Mouse (Mus musculus) heart, embryonic 16.5 days (tissue): Measurements from ENCODE around the gene St8sia1. TPM values are rescaled to one million over a fixed set of nuclear protein-coding genes. Genes with fewer than 3 reads are reported as not detected.

Source experiments
- ATAC-seq: fragments of 200-750 bp; cut with Nextera tagmentation; replicated peaks from 2 replicates; pipeline ENCODE4 v1.8.0; 2017; ENCODE audit warnings: moderate number of reproducible peaks; ENCODE audit not compliant: insufficient read depth, low FRiP score; ENCODE audit errors: extremely low read depth
- H3K27ac ChIP-seq: fragments of 300-500 bp; sonication (generic); 2 replicates; pipeline ENCODE4 v1.5.1; 2014; ENCODE audit warnings: mild to moderate bottlenecking, low read length, control low read depth, moderate library complexity
- H3K27me3 ChIP-seq: fragments of 300-500 bp; sonication (generic); 2 replicates; pipeline ENCODE4 v1.6.1; 2014; ENCODE audit warnings: low read length, mixed read lengths; ENCODE audit not compliant: control insufficient read depth, insufficient read depth
- H3K36me3 ChIP-seq: fragments of 300-500 bp; sonication (generic); 2 replicates; pipeline ENCODE4 v1.6.1; 2014; ENCODE audit not compliant: control insufficient read depth, insufficient read depth
- H3K4me1 ChIP-seq: fragments of 300-500 bp; sonication (generic); 2 replicates; pipeline ENCODE4 v1.6.1; 2014; ENCODE audit warnings: low read length, mixed read lengths; ENCODE audit not compliant: control insufficient read depth, insufficient read depth
- H3K4me2 ChIP-seq: fragments of 300-500 bp; sonication (generic); 2 replicates; pipeline ENCODE4 v1.6.1; 2014; ENCODE audit warnings: low read depth, mild to moderate bottlenecking, control low read depth, low read length
- H3K4me3 ChIP-seq: fragments of 300-500 bp; sonication (generic); 2 replicates; pipeline ENCODE4 v1.5.1; 2014; ENCODE audit warnings: mild to moderate bottlenecking, control low read depth, low read length
- H3K9ac ChIP-seq: fragments of 300-500 bp; sonication (generic); 2 replicates; pipeline ENCODE4 v1.6.1; 2014; ENCODE audit warnings: low read length, control low read depth
- H3K9me3 ChIP-seq: fragments of 300-500 bp; sonication (generic); replicated peaks from 2 replicates; pipeline ENCODE4 v1.6.1; 2016; ENCODE audit warnings: low read length; ENCODE audit not compliant: control insufficient read depth
- WGBS: fragments of 180-500 bp; shearing (Covaris S2); extraction: QIAGEN DNeasy Blood & Tissue Kit; methylation state at CpG from one replicate; pipeline ENCODE4 v1.1.7; 2014; 5-methylcytosine and 5-hydroxymethylcytosine counted together
- polyA plus RNA-seq: library from polyadenylated mRNA; unstranded; fragments of >200 nt; fragmentation: Nextera tagmentation; extraction: Ambion mirVana; gene quantifications from 2 replicates; pipeline ENCODE4 v1.2.1, GENCODE M21; 2015

St8sia1 gene
- polyA plus RNA-seq, 1 experiment from 2014 or later, result 2.0 TPM

DNA sequence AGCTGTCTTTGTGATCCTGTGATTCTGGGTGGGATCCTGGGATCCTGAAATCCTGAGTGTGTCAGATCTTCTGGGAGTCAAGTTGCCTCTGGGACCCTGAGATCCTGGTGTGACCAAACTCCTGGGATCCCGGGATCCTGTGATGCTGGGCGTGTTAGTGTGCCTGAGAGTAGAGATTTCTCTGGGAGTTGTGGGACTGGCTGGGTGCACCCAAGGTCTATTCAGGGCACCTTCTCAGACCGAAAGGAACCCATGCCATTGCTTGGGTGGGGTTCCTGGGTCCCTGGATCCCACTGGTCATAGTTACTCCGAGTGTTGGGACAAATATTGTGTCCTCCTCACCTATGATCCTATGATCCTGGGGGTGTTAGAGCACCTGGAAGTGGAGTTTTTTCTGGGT is 120.2 kb downstream of the St8sia1 start:
- no peak overlapping the region for H3K9ac ChIP-seq
- no peak overlapping the region for H3K4me2 ChIP-seq
- H3K4me3 ChIP-seq, result no peak overlapping the region
- H3K9me3 ChIP-seq, result no peaks in the 10 kb centered on the region
- H3K27ac ChIP-seq, result no peak overlapping the region
- H3K27me3 ChIP-seq, result no peaks in the 10 kb centered on the region
- H3K36me3 ChIP-seq, result no peaks in the 10 kb centered on the region
- WGBS, result 87% methylated on average over 4 of the region's 4 CpGs
- no peaks in the 10 kb centered on the region for H3K4me1 ChIP-seq
- no peak for ATAC-seq

DNA sequence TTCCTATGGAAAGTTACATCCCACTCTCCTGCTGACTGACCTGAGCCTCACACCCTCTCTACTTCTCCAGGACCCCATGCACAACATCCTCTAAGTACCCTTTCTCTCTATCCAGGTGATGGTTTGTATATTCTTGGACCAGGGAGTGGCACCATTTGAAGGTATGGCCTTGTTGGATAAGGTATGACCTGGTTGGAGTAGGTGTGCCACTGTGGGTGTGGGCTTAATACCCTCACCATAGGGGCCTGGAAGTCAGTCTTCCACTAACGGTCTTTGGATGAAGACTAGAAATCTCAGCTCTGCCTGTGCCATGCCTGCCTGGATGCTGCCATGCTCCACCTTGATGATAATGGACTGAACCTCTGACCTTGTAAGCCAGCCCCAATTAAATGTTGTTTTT is 125.8 kb downstream of the St8sia1 start:
- Histone ChIP-seq H3K27ac (no peak overlapping the region), H3K4me1 (no peaks in the 10 kb centered on the region), H3K36me3 (no peaks in the 10 kb centered on the region), H3K9me3 (no peaks in the 10 kb centered on the region), H3K4me2 (no peak overlapping the region), H3K4me3 (no peak overlapping the region), H3K9ac (no peak overlapping the region), H3K27me3 (no peaks in the 10 kb centered on the region)
- ATAC-seq, result no peak
- WGBS, result 92% methylated on average over 1 of the region's 1 CpGs

DNA sequence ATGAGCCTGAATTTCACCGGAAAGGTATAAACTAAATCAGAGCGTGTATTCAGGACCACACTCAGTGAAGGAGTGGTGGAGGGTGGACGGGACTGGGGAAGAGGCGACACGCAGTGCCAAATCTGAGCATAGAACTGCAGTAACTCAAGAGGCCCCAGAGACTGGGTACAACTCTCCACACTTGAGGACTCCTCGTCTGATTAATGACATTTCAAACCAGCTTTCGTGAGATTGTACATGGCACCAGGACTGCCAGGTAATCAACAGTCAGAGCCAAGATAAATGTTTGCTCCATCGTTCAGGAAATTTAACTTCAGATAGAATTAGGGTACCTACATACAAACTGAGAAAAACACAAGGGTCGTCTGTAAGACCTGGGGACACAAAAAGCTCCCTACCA is 126.9 kb downstream of the St8sia1 start:
- Histone ChIP-seq H3K9ac (no peak overlapping the region), H3K27ac (no peak overlapping the region), H3K36me3 (no peaks in the 10 kb centered on the region), H3K4me3 (no peak overlapping the region), H3K4me1 (no peaks in the 10 kb centered on the region), H3K9me3 (no peaks in the 10 kb centered on the region), H3K27me3 (no peaks in the 10 kb centered on the region), H3K4me2 (no peak overlapping the region)
- no peak for ATAC-seq
- 71% methylated on average over 9 of the region's 9 CpGs for WGBS

DNA sequence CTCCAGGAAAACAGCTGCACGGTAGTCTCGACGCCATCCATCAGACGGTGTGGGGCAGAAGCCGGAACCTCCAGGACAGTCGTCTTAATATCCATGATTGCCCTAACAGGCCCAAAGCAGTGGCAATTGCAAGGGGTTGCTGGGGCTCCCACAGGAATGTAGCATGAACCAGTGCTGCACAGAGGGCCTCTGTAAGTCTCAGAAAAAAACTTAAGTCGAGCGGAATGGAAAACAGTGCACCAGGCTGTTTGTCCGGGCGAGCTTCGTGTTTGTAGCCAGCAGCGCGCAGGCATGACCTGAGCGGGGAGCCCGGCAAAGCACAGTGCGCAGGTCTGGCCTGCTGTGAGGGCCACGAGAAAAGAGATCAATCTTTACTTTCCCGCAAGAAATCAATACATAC is 128.5 kb downstream of the St8sia1 start:
- no peak overlapping the region for H3K4me3 ChIP-seq

DNA sequence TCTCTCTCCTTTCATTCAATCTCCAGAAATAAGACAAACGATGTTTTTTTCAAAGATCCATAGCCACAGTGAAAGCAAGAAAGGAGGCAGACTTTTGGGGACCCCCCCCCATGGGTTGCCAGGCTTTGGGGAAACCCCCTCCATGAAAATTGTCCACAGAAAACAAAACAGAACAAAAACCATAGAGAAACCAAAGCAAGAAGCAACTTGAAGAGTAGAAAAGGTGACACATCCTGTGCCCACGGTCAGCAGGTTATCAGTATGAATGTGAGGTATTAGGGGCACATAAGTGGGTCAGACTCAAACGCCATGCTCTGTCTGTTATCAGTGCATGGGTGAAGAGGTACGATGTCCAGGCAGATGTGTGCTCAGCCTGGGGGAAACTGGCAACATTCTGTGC is 129.3 kb downstream of the St8sia1 start:
- H3K4me1 ChIP-seq, result 0 out of 2 replicates have a peak, but pooled peaks cover 5% of the 10 kb centered on the region
- H3K4me2 ChIP-seq, result no peak overlapping the region
- H3K36me3 ChIP-seq, result no peaks in the 10 kb centered on the region
- no peak overlapping the region for H3K4me3 ChIP-seq
- no peak overlapping the region for H3K27ac ChIP-seq
- no peak for ATAC-seq
- no peaks in the 10 kb centered on the region for H3K27me3 ChIP-seq
- WGBS, result 37% methylated on average over 4 of the region's 4 CpGs
- H3K9ac ChIP-seq, result no peak overlapping the region
- no peaks in the 10 kb centered on the region for H3K9me3 ChIP-seq

More for the DNA sequence above, 128.5 kb downstream of the St8sia1 start:
- Histone ChIP-seq H3K27ac (no peak overlapping the region), H3K4me1 (0 out of 2 replicates have a peak, but pooled peaks cover 5% of the 10 kb centered on the region), H3K4me2 (no peak overlapping the region), H3K27me3 (no peaks in the 10 kb centered on the region), H3K9me3 (no peaks in the 10 kb centered on the region), H3K36me3 (no peaks in the 10 kb centered on the region), H3K9ac (no peak overlapping the region)
- no peak for ATAC-seq
- 78% methylated on average over 18 of the region's 18 CpGs for WGBS

DNA sequence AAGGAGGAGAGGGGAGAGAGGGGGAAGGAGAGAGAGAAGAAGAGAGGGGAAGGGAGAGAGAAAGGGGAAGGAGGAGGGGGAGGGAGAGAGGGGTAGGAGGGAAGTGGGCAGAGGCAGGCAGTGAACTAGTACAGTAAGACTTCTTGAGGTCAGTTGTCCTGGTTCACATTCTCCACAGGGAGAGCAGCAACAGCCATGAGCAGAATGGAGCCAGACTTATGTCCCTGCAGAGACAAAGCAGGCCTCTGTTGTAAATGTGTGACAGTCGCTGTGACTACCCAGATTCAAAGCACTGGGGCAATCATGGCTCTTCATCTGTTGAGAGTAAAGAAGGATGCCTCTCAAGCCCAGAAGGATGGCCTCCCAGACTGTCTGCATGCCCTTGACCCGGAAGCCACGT is 132.5 kb downstream of the St8sia1 start:
- Histone ChIP-seq H3K9me3 (no peaks in the 10 kb centered on the region), H3K4me2 (no peak overlapping the region), H3K9ac (no peak overlapping the region), H3K27me3 (no peaks in the 10 kb centered on the region), H3K27ac (no peak overlapping the region), H3K4me3 (no peak overlapping the region), H3K36me3 (no peaks in the 10 kb centered on the region), H3K4me1 (0 out of 2 replicates have a peak, but pooled peaks cover 5% of the 10 kb centered on the region)
- 58% methylated on average over 3 of the region's 3 CpGs for WGBS
- no peak for ATAC-seq

DNA sequence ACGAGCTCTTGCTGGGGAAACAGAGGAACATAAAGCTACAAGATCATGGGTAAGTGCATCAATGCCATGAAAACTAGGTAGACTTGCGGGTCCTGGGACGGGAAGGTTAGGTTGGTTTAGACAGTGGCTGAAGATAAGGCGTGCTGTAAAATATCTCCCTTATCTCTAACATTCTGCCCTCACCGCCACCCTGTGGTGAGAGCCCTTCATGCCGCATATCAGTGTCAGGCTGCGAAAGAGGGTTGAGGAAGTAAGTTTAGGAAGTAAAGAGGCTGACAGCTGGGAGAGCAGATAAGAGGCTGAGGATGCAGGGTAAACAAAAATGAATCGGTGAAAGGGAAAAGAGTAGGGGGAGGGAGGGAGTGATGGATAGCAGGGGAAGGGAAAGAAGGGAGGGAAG is 133.0 kb downstream of the St8sia1 start:
- ATAC-seq, result peak; percentile 32; the same call in 1 of the 2 replicates
- H3K4me1 ChIP-seq, result 0 out of 2 replicates have a peak, but pooled peaks cover 5% of the 10 kb centered on the region
- no peak overlapping the region for H3K4me3 ChIP-seq
- H3K27ac ChIP-seq, result no peak overlapping the region
- no peak overlapping the region for H3K4me2 ChIP-seq
- no peaks in the 10 kb centered on the region for H3K9me3 ChIP-seq
- H3K36me3 ChIP-seq, result no peaks in the 10 kb centered on the region
- no peak overlapping the region for H3K9ac ChIP-seq
- 9% methylated on average over 8 of the region's 8 CpGs for WGBS
- no peaks in the 10 kb centered on the region for H3K27me3 ChIP-seq

DNA sequence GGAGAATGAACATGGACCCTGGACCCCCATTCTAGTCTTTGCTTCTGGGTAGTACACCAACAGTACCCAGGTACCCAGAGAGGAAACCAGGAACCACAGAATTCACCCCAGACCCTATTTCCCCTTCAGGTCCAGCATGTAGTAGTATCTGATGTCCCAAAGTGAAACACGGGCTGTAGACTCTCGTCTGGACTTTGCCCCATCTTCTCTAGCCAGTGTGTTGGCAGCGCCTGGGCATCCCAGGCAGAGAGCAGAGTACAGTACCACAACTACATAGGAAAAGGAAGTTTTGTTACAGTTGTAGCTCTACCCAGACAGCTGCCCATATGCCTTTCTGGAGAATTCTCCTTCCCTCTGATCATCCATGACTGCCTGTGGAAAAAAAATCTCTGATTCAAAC is 134.0 kb downstream of the St8sia1 start:
- Histone ChIP-seq H3K4me2 (no peak overlapping the region), H3K9me3 (no peaks in the 10 kb centered on the region), H3K4me1 (0 out of 2 replicates have a peak, but pooled peaks cover 5% of the 10 kb centered on the region), H3K27me3 (no peaks in the 10 kb centered on the region), H3K9ac (no peak overlapping the region), H3K4me3 (no peak overlapping the region), H3K27ac (no peak overlapping the region), H3K36me3 (no peaks in the 10 kb centered on the region)
- WGBS, result 89% methylated on average over 3 of the region's 3 CpGs
- ATAC-seq, result no peak

DNA sequence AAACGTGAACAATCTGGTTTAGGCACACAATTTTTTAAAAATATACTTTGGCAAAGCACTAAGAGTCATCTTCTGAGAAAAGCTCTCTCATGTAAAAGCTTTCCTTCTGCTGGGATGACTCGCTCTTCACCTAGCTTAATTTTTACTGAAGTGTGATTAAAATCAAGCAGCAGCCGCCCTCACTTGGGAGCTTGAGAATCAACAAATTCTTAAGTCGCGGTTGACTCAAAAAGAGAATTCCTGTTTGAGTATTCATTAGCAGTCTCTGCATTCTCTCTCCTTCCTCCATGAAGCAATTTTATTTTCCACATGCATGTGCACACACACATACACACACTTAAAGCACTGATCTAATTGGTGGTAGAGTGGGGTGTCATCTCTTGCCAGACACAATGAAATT is 138.8 kb downstream of the St8sia1 start:
- no peak overlapping the region for H3K27ac ChIP-seq
- no peak for ATAC-seq
- no peaks in the 10 kb centered on the region for H3K9me3 ChIP-seq
- H3K4me1 ChIP-seq, result no peaks in the 10 kb centered on the region
- H3K9ac ChIP-seq, result no peak overlapping the region
- H3K4me3 ChIP-seq, result no peak overlapping the region
- 78% methylated on average over 5 of the region's 5 CpGs for WGBS
- H3K36me3 ChIP-seq, result no peaks in the 10 kb centered on the region
- H3K4me2 ChIP-seq, result no peak overlapping the region
- no peaks in the 10 kb centered on the region for H3K27me3 ChIP-seq
